Mouse (Mus musculus) hindbrain, postnatal 0 days (tissue): ENCODE measurements around the gene Anxa9. TPM values are rescaled to one million over a fixed set of nuclear protein-coding genes. Genes with fewer than 3 reads are reported as not detected.

Experiments used
- ATAC-seq: fragments of 200-750 bp; cut with Nextera tagmentation; 2 replicates; pipeline ENCODE4 v1.8.0; 2017; ENCODE audit warnings: mild to moderate bottlenecking, moderate TSS enrichment, moderate library complexity
- DNase-seq: peaks from one replicate; pipeline ENCODE4 v3.0.0-alpha.2; 2015; ENCODE audit warnings: low spot score
- H3K27ac ChIP-seq: fragments of 300-500 bp; sonication (generic); 2 replicates; pipeline ENCODE4 v1.5.1; 2014; ENCODE audit warnings: mild to moderate bottlenecking
- H3K27me3 ChIP-seq: fragments of 300-500 bp; sonication (generic); 2 replicates; pipeline ENCODE4 v1.6.1; 2014; ENCODE audit warnings: low read length, mixed read lengths; ENCODE audit not compliant: insufficient read depth
- H3K36me3 ChIP-seq: fragments of 300-500 bp; sonication (generic); 2 replicates; pipeline ENCODE4 v1.6.1; 2014; ENCODE audit warnings: low read length, mixed read lengths; ENCODE audit not compliant: insufficient read depth
- H3K4me1 ChIP-seq: fragments of 300-500 bp; sonication (generic); 2 replicates; pipeline ENCODE4 v1.6.1; 2014; ENCODE audit warnings: antibody characterized with exemption, low read length, mixed read lengths; ENCODE audit not compliant: insufficient read depth
- H3K4me2 ChIP-seq: fragments of 300-500 bp; sonication (generic); 2 replicates; pipeline ENCODE4 v1.6.1; 2014; ENCODE audit warnings: low read depth, mild to moderate bottlenecking, low read length, moderate library complexity, mixed read lengths
- H3K4me3 ChIP-seq: fragments of 300-500 bp; sonication (generic); 2 replicates; pipeline ENCODE4 v1.5.1; 2014; ENCODE audit warnings: low read length
- H3K9ac ChIP-seq: fragments of 300-500 bp; sonication (generic); replicated peaks from 2 replicates; pipeline ENCODE4 v1.6.1; 2014; ENCODE audit warnings: mild to moderate bottlenecking, low read length, moderate library complexity, mixed read lengths
- H3K9me3 ChIP-seq: fragments of 300-500 bp; sonication (generic); 2 replicates; pipeline ENCODE4 v1.6.1; 2016; ENCODE audit warnings: low read length, mixed read lengths
- CTCF ChIP-seq: IDR thresholded peaks from 2 replicates; pipeline ENCODE4 v1.5.1; 2016; ENCODE audit warnings: antibody characterized with exemption, control low read depth, low read depth
- WGBS: fragments of 180-500 bp; shearing (Covaris S2); extraction: QIAGEN DNeasy Blood & Tissue Kit; methylation state at CpG from one replicate; pipeline ENCODE4 v1.1.7; 2014; 5-methylcytosine and 5-hydroxymethylcytosine counted together
- polyA plus RNA-seq: library from polyadenylated mRNA; unstranded; fragments of >200 nt; fragmentation: Nextera tagmentation; extraction: Ambion mirVana; gene quantifications from 2 replicates; pipeline ENCODE4 v1.2.1, GENCODE M21; 2015
- total RNA-seq: library from RNA; depleted of rRNA; stranded (reverse); fragments of >200 nt; gene quantifications from 2 replicates; pipeline ENCODE4 v1.2.3, GENCODE M21; 2014; rRNA removed

Anxa9 gene
- total and polyA plus RNA-seq, 2 experiments from 2014 or later, result 0.31 to 0.48 TPM

DNA sequence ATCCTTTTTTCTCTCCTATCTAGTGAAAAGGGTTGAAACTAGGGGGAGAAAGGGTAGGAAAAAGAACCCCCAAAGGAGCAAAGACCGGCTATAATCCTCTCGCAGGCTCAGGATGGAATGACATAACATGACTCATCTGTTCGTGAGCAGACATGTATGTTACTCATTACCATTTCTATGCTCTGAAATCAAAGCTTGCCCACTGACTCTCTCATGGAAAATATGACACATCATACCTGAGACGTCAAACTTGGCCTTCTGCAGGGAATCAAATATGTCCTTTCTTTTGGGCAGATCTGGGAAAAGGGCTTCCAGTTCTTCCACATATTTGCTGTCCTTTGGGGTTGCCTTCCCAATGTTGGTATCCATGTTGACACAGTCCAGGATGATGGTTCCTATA lies 45.0 kb downstream of the Anxa9 start:
- no peak for TF ChIP-seq CTCF
- H3K27ac ChIP-seq, result no peak overlapping the region
- H3K9me3 ChIP-seq, result no peaks in the 10 kb centered on the region
- no peaks in the 10 kb centered on the region for H3K4me1 ChIP-seq
- H3K9ac ChIP-seq, result no peak overlapping the region
- H3K4me2 ChIP-seq, result no peak overlapping the region
- ATAC-seq, result no peak
- peaks cover 42% of the 10 kb centered on the region for H3K36me3 ChIP-seq
- no peak overlapping the region for H3K4me3 ChIP-seq
- H3K27me3 ChIP-seq, result no peaks in the 10 kb centered on the region
- WGBS, result 95% methylated on average over 4 of the region's 4 CpGs
- DNase-seq, result no peak

DNA sequence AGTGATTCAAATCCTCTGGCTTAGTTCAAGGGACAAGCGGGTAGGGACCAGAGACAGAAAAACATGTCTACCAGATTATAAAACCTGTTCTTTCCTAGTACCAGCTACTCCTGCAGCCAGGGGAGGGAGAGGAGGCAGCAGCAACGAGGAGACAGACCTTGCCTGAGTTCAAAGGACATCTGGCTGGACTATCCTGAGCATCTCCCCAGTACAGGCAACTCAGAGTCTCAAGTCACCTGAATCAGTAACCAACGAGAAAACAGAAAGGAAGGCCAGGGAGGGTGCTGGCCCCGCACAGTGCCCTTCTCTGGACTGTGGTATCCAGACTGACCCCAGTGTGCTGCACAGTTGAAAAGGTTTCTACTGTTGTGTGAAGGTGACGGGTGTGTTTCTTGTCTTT lies 50.0 kb downstream of the Anxa9 start:
- Histone ChIP-seq H3K4me1 (no peaks in the 10 kb centered on the region), H3K9ac (no peak overlapping the region), H3K4me2 (no peak overlapping the region), H3K27ac (no peak overlapping the region), H3K4me3 (no peak overlapping the region), H3K9me3 (no peaks in the 10 kb centered on the region), H3K27me3 (no peaks in the 10 kb centered on the region), H3K36me3 (peaks cover 33% of the 10 kb centered on the region)
- no peak for TF ChIP-seq CTCF
- DNase-seq (no peak), ATAC-seq (no peak)
- 88% methylated on average over 5 of the region's 5 CpGs for WGBS

DNA sequence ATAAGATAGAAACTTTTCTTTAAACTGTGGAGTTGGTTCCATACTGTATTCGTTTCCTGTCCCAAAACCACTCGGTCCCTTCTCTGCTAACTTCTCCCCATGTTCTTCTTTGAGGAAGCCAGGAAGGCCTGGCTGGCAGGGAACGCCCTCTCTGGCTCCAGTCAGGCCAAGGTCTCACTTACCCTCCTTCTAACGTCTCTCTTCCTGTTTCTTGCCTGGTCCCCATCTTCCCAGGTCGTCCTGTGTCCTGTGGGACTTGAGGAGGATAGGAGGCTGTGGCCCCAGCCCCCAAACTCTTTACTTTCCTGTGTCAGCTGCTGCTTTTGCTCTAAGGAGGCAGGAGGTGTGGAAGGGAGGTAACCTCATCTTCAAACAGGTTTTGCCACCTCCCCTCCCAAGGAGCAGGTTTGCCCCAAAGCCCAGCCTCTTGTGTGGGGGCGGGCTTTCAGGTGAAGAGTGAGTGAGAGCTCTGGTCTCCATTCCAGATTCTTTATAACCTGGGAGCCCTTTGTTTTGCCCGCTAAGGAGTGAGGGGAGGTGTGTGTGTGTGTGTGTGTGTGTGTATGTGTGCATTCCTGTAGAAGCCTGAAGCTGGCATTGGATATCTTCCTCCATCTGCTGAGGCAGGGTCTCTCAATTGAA lies 56.1 kb downstream of the Anxa9 start, which contains the start of gene Bnipl:
Gene Bnipl (minus strand): TSS at position 411 of the 642 bp plus-strand sequence.
- no peaks in the 10 kb centered on the region for H3K9me3 ChIP-seq
- H3K4me3 ChIP-seq, result no peak within 1 kb of the TSS
- ATAC-seq (no peak), DNase-seq (no peak)
- 63% methylated on average over 7 of the region's 7 CpGs for WGBS
- H3K27me3 ChIP-seq, result no peaks in the 10 kb centered on the region
- H3K4me2 ChIP-seq, result no peak within 1 kb of the TSS
- no peak for TF ChIP-seq CTCF
- no peak within 1 kb of the TSS for H3K27ac ChIP-seq
- peaks cover 11% of the 10 kb centered on the region for H3K36me3 ChIP-seq
- no peaks in the 10 kb centered on the region for H3K4me1 ChIP-seq
- H3K9ac ChIP-seq, result no peak within 1 kb of the TSS

- ATAC-seq, result no peak
- Histone ChIP-seq H3K4me2 (no peak overlapping the region), H3K4me3 (no peak overlapping the region), H3K4me1 (no peaks in the 10 kb centered on the region), H3K27me3 (no peaks in the 10 kb centered on the region), H3K36me3 (peaks cover 11% of the 10 kb centered on the region), H3K27ac (no peak overlapping the region), H3K9me3 (no peaks in the 10 kb centered on the region), H3K9ac (no peak overlapping the region)
- no peak for TF ChIP-seq CTCF
- WGBS, result 77% methylated on average over 5 of the region's 5 CpGs
- DNase-seq, result no peak
These were observed 56.6 kb downstream of the Anxa9 start for GRCm38 (mm10) chr3:95250361-95250760.

GRCm38 (mm10) chr3:95247660-95248336 lies 59.2 kb downstream of the Anxa9 start:
- no peak for TF ChIP-seq CTCF
- 74% methylated on average over 1 of the region's 1 CpGs for WGBS
- no peak overlapping the region for H3K4me3 ChIP-seq
- no peaks in the 10 kb centered on the region for H3K4me1 ChIP-seq
- H3K4me2 ChIP-seq, result no peak overlapping the region
- DNase-seq (no peak), ATAC-seq (no peak)
- no peaks in the 10 kb centered on the region for H3K27me3 ChIP-seq
- H3K27ac ChIP-seq, result no peak overlapping the region
- H3K9ac ChIP-seq, result no peak overlapping the region
- H3K36me3 ChIP-seq, result no peaks in the 10 kb centered on the region
- H3K9me3 ChIP-seq, result no peaks in the 10 kb centered on the region

DNA sequence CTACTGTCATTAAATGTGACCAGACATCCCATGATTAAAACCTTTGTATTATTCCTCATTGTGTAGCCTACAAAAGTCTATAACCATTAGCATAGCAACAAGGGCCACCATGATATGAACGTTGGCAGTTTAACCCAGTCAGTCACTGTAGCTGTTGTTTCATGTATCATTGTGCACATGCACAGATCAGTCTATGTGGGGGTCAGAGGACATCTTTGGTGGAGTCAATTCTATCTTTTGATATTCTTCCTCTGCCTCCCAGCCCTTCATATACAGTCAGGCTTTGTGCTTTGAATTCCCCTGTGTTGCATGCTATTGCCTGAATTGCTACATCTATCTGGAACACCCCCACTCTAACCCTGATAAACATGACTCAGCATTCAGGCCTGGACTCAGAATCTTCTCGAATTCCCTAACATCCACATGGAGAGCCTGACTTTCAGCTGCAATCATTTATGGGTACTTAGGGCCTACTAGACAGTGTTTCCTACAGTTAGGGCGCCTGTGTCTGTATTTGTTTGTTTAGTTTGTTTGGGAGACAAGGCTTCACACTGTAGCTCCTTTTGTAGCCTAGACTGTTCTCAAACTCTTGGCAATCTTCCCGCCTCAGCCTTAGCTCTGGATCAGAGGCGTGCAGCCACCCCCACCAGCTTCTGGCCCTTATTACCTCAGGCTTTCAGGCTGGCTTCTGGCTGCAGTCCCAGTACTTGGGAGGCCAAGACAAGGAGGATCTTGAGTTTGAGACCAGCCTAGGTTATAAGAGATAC lies 60.3 kb downstream of the Anxa9 start:
- Histone ChIP-seq H3K36me3 (no peaks in the 10 kb centered on the region), H3K4me2 (no peak overlapping the region), H3K4me3 (no peak overlapping the region), H3K9me3 (no peaks in the 10 kb centered on the region), H3K4me1 (no peaks in the 10 kb centered on the region), H3K27ac (no peak overlapping the region), H3K27me3 (no peaks in the 10 kb centered on the region), H3K9ac (no peak overlapping the region)
- 67% methylated on average over 5 of the region's 5 CpGs for WGBS
- ATAC-seq, result peak; percentile 77
- no peak for TF ChIP-seq CTCF
- DNase-seq, result peak; percentile 67

Other genes with a start within 250 kb of the Anxa9 start
- 15.5 and 18.5 TPM in 2 replicates for gene Pip5k1a, start 200.2 kb downstream of the Anxa9 start, total RNA-seq
- gene Pip5k1a, start 200.2 kb downstream of the Anxa9 start, polyA plus RNA-seq, result 12.4 and 14.7 TPM in 2 replicates
- 52.7 and 53.6 TPM in 2 replicates for gene Vps72, start 196.2 kb downstream of the Anxa9 start, total RNA-seq
- gene Vps72, start 196.2 kb downstream of the Anxa9 start, polyA plus RNA-seq, result 121 and 123 TPM in 2 replicates
- gene Tmod4, start 182.7 kb downstream of the Anxa9 start, total RNA-seq, result 0.43 and 0.73 TPM in 2 replicates
- 1.1 and 1.5 TPM in 2 replicates for gene Tmod4, start 182.7 kb downstream of the Anxa9 start, polyA plus RNA-seq
- 44.6 and 56.7 TPM in 2 replicates for gene Scnm1, start 173.2 kb downstream of the Anxa9 start, total RNA-seq
- gene Scnm1, start 173.2 kb downstream of the Anxa9 start, polyA plus RNA-seq, result 72.1 and 75.7 TPM in 2 replicates
- 33.4 and 38.5 TPM in 2 replicates for gene Lysmd1, start 173.1 kb downstream of the Anxa9 start, total RNA-seq
- 39.2 and 42.4 TPM in 2 replicates for gene Lysmd1, start 173.1 kb downstream of the Anxa9 start, polyA plus RNA-seq
- gene Tnfaip8l2, start 164.8 kb downstream of the Anxa9 start, total RNA-seq, result 1.9 and 2.3 TPM in 2 replicates
- gene Tnfaip8l2, start 164.8 kb downstream of the Anxa9 start, polyA plus RNA-seq, result 3.1 and 3.6 TPM in 2 replicates
- 127 and 172 TPM in 2 replicates for gene Sema6c, start 146.7 kb downstream of the Anxa9 start, total RNA-seq
- 15.6 and 16.4 TPM in 2 replicates for gene Sema6c, start 146.7 kb downstream of the Anxa9 start, polyA plus RNA-seq
- gene Gabpb2, start 89.3 kb downstream of the Anxa9 start, total RNA-seq, result 8.6 and 9.2 TPM in 2 replicates
- gene Gabpb2, start 89.3 kb downstream of the Anxa9 start, polyA plus RNA-seq, result 2.6 and 2.9 TPM in 2 replicates
- gene Cdc42se1, start 78.4 kb downstream of the Anxa9 start, total RNA-seq, result 60.4 and 62.4 TPM in 2 replicates
- 54.0 and 56.4 TPM in 2 replicates for gene Cdc42se1, start 78.4 kb downstream of the Anxa9 start, polyA plus RNA-seq
- 347 and 357 TPM in 2 replicates for gene Mllt11, start 75.0 kb downstream of the Anxa9 start, total RNA-seq
- 446 and 473 TPM in 2 replicates for gene Mllt11, start 75.0 kb downstream of the Anxa9 start, polyA plus RNA-seq
- 0.14 and 1.4 TPM in 2 replicates for gene Gm128, start 65.6 kb downstream of the Anxa9 start, total RNA-seq
- gene Gm128, start 65.6 kb downstream of the Anxa9 start, polyA plus RNA-seq, result 0.49 and 0.61 TPM in 2 replicates
- gene Bnipl, start 56.0 kb downstream of the Anxa9 start, total RNA-seq, result not detected in 2 replicates
- gene Bnipl, start 56.0 kb downstream of the Anxa9 start, polyA plus RNA-seq, result 0.24 TPM in 1 of 2 replicates, not detected in the other
- gene Mindy1, start 25.8 kb downstream of the Anxa9 start, total RNA-seq, result 31.1 and 31.8 TPM in 2 replicates
- 32.6 and 33.8 TPM in 2 replicates for gene Mindy1, start 25.8 kb downstream of the Anxa9 start, polyA plus RNA-seq
- 72.7 and 77.4 TPM in 2 replicates for gene Prune1, start 25.1 kb downstream of the Anxa9 start, total RNA-seq
- 56.6 and 60.4 TPM in 2 replicates for gene Prune1, start 25.1 kb downstream of the Anxa9 start, polyA plus RNA-seq
- 43.7 and 64.0 TPM in 2 replicates for gene Cers2, start 7.6 kb upstream of the Anxa9 start, total RNA-seq
- 87.4 and 90.5 TPM in 2 replicates for gene Cers2, start 7.6 kb upstream of the Anxa9 start, polyA plus RNA-seq
- gene Setdb1, start 50.0 kb upstream of the Anxa9 start, total RNA-seq, result 36.6 and 50.8 TPM in 2 replicates
- gene Setdb1, start 50.0 kb upstream of the Anxa9 start, polyA plus RNA-seq, result 26.4 and 26.5 TPM in 2 replicates
- not detected in 2 replicates for gene 4930558C23Rik, start 95.7 kb upstream of the Anxa9 start, total RNA-seq
- not detected in 2 replicates for gene 4930558C23Rik, start 95.7 kb upstream of the Anxa9 start, polyA plus RNA-seq
- 16.0 and 16.7 TPM in 2 replicates for gene Arnt, start 127.2 kb upstream of the Anxa9 start, total RNA-seq
- gene Arnt, start 127.2 kb upstream of the Anxa9 start, polyA plus RNA-seq, result 9.6 and 11.6 TPM in 2 replicates
- gene Ctsk, start 192.1 kb upstream of the Anxa9 start, total RNA-seq, result 4.9 and 6.7 TPM in 2 replicates
- 11.6 TPM in 2 replicates for gene Ctsk, start 192.1 kb upstream of the Anxa9 start, polyA plus RNA-seq
- gene Ctss, start 219.6 kb upstream of the Anxa9 start, total RNA-seq, result 9.8 and 11.5 TPM in 2 replicates
- gene Ctss, start 219.6 kb upstream of the Anxa9 start, polyA plus RNA-seq, result 26.1 and 26.6 TPM in 2 replicates